Mouse (Mus musculus): ENCODE data around the gene Lpar3. TPM values are rescaled to one million over a fixed set of nuclear protein-coding genes. Genes with fewer than 3 reads are reported as not detected.

The Lpar3 gene
- polyA plus RNA-seq, 1 experiment, result 33.7 TPM

DNA sequence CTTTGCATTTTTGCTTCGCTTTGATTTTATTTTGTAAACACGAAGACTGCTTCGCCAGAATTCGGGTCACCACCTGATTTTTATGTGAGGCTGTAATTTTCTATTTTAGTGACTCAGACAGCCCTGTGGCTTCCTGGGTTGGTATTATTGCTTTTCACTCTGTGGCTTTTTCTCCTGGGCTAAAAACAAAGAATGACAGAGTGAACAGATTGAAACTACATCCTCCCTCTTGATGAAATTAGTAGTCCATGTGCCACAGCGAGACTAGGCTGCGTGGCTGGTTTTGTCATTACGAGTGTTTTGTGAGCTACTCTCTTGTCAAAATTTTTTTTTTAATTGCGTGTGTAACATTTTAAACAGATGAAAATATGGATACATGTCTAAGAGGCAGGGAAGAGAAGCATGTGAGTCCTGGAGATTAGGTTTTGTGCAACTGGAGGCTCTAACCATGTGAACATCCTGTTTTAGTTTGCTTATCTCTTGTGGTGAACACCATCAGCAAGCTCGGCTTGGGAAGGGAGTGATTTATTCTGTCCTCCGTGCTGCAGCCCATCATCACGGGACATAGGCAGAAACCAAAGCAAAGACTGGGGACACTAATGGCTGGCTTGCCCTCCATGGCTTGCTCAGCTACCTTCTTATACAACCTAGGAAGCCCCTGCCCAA is 54.7 kb downstream of the Lpar3 start:
- no peak for TF ChIP-seq POLR2A (IDR thresholded peaks at IDR 0.05; ENCODE audit: low read depth, low read length)
- TF ChIP-seq CTCF (conservative IDR thresholded peaks at IDR 0.05; ENCODE audit: insufficient read depth, insufficient read length, low read depth, low read length), result no peak
- Histone ChIP-seq H3K4me1 (ENCODE audit: control insufficient read depth, insufficient read depth, low read length) (peaks cover 6% of the 10 kb centered on the region; the same call in 1 of the 2 replicates), H3K4me3 (ENCODE audit: insufficient read depth, low read depth, low read length) (no peak overlapping the region), H3K36me3 (ENCODE audit: control insufficient read depth, insufficient read depth, low read length) (no peaks in the 10 kb centered on the region), H3K27me3 (replicated peaks; ENCODE audit: control insufficient read depth, insufficient read depth, low read length) (no peaks in the 10 kb centered on the region), H3K27ac (ENCODE audit: insufficient read depth, low read depth, low read length) (no peak overlapping the region)
- 52% methylated on average over 11 of the region's 11 CpGs for WGBS
- no peak for DNase-seq

DNA sequence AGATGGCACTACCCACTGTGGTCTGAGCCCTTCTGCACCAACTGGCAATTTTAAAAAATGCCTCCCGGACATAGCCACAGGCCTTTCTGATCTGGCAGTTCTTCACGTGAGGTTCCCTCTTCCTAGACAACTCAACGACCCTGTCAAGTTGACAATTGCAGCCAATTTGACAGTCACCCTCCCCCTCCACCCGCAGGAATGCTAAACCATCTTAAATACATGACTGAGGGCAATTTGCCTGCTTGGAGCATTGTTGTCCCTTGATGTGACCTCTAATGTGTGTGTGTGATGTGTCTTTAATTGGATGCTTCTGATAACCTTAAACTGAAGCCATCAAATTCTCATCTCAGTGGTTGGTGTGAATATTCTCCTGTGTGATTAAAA is 55.3 kb downstream of the Lpar3 start:
- no peak overlapping the region for H3K4me3 ChIP-seq (ENCODE audit: insufficient read depth, low read depth, low read length)
- no peak for DNase-seq
- WGBS, result 38% methylated on average over 4 of the region's 4 CpGs

DNA sequence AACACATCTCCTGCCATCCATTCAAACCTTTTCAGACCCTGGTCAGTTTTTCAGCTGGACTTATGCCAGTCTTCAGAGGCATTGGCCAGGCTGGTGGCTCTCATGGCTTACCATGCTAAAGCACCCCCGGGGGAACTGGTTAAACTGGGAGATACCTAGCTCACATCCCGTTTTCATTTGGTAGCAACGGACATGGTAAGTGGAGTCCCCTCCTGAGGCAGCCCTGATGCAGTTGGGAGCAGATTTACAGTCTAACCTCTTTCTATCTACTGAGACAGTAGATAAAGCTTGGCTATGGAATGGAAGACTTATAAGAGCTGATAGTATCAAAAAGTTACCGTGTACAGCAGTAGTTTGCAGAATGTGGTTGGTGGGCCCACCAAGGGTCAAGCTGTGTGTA is 56.2 kb downstream of the Lpar3 start:
- H3K4me3 ChIP-seq (ENCODE audit: insufficient read depth, low read depth, low read length), result no peak overlapping the region
- no peaks in the 10 kb centered on the region for H3K36me3 ChIP-seq (ENCODE audit: control insufficient read depth, insufficient read depth, low read length)
- WGBS, result 93% methylated on average over 4 of the region's 4 CpGs
- no peak overlapping the region for H3K27ac ChIP-seq (ENCODE audit: insufficient read depth, low read depth, low read length)
- DNase-seq, result no peak
- H3K27me3 ChIP-seq (replicated peaks; ENCODE audit: control insufficient read depth, insufficient read depth, low read length), result no peaks in the 10 kb centered on the region
- TF ChIP-seq POLR2A (IDR thresholded peaks at IDR 0.05; ENCODE audit: low read depth, low read length), result no peak
- TF ChIP-seq CTCF (conservative IDR thresholded peaks at IDR 0.05; ENCODE audit: insufficient read depth, insufficient read length, low read depth, low read length), result no peak
- peaks cover 6% of the 10 kb centered on the region; the same call in 1 of the 2 replicates for H3K4me1 ChIP-seq (ENCODE audit: control insufficient read depth, insufficient read depth, low read length)

More for the DNA sequence above, 55.3 kb downstream of the Lpar3 start:
- no peak for TF ChIP-seq CTCF (conservative IDR thresholded peaks at IDR 0.05; ENCODE audit: insufficient read depth, insufficient read length, low read depth, low read length)
- TF ChIP-seq POLR2A (IDR thresholded peaks at IDR 0.05; ENCODE audit: low read depth, low read length), result no peak
- peaks cover 6% of the 10 kb centered on the region; the same call in 1 of the 2 replicates for H3K4me1 ChIP-seq (ENCODE audit: control insufficient read depth, insufficient read depth, low read length)
- H3K27me3 ChIP-seq (replicated peaks; ENCODE audit: control insufficient read depth, insufficient read depth, low read length), result no peaks in the 10 kb centered on the region
- no peak overlapping the region for H3K27ac ChIP-seq (ENCODE audit: insufficient read depth, low read depth, low read length)
- no peaks in the 10 kb centered on the region for H3K36me3 ChIP-seq (ENCODE audit: control insufficient read depth, insufficient read depth, low read length)

DNA sequence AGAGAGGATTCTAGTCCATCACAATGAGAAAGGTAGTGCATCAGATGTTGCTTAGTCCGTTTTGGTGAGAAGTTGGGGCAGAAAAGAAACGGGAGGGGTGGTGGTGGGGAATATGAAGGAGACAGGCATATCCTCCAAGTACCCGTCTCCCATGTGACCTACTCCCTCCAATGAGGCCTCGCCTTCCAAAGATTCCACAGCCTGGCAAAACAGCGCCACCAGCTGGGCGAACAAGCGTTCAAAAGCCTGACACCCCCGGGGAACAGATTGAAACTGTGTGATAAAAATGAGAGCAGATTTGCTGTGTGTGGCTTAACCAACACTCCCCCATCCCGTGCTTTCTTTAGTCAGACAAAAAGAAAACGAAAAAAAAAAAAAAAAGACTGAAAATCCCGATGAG is 56.7 kb downstream of the Lpar3 start:
- Histone ChIP-seq H3K4me1 (ENCODE audit: control insufficient read depth, insufficient read depth, low read length) (peaks cover 6% of the 10 kb centered on the region; the same call in 1 of the 2 replicates), H3K4me3 (ENCODE audit: insufficient read depth, low read depth, low read length) (no peak overlapping the region), H3K27ac (ENCODE audit: insufficient read depth, low read depth, low read length) (no peak overlapping the region), H3K36me3 (ENCODE audit: control insufficient read depth, insufficient read depth, low read length) (no peaks in the 10 kb centered on the region), H3K27me3 (replicated peaks; ENCODE audit: control insufficient read depth, insufficient read depth, low read length) (no peaks in the 10 kb centered on the region)
- WGBS, result 68% methylated on average over 11 of the region's 11 CpGs
- TF ChIP-seq POLR2A (IDR thresholded peaks at IDR 0.05; ENCODE audit: low read depth, low read length) (no peak), CTCF (conservative IDR thresholded peaks at IDR 0.05; ENCODE audit: insufficient read depth, insufficient read length, low read depth, low read length) (peak; percentile 72)
- DNase-seq, result peak; percentile 65

DNA sequence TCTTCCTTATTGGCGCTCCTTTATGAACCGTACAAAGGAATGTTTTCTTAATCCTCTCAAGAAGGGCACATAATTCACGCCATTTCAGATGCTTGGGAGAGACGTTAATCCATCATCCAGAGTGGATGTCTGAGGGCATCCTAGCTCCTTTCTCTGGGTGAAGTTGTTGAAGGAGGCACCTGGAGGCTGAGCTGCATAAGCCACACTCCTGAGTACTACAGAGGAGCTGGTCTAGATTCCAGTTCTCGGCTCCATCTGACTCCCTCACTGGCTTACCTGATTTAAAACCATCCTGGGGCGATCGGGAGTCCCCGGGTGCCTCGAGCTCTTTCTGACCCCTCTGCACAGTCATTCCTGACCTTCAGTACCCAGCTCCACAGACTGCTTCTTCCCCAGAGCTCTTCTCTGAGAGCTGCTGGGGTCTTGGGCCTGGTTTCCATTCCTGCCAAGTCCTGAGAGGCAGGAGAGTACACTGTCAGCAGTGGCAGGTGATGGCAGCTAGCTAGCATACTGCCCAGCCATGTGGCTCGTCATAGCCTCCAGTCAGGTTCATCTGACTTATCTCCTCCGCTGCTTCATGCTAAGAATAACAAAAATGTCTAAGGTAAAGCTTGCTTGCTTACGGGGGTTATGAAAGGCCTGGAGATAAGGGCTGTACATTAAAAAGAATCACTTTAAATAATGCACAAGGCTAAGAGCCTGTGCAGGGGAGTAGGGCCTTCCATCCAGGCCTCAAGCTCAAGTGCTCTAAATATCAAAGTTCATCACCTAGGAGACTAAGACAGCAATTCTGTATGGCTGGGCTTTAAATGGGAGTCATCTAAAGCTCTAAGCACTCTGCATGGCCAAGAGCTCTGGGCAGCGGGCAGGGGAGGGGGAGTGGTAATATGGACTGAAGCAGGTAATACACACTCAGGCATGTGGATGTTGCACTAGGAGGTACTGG is 57.7 kb downstream of the Lpar3 start:
- no peak overlapping the region for H3K27ac ChIP-seq (ENCODE audit: insufficient read depth, low read depth, low read length)
- WGBS, result 48% methylated on average over 13 of the region's 13 CpGs
- no peaks in the 10 kb centered on the region for H3K27me3 ChIP-seq (replicated peaks; ENCODE audit: control insufficient read depth, insufficient read depth, low read length)
- no peaks in the 10 kb centered on the region for H3K36me3 ChIP-seq (ENCODE audit: control insufficient read depth, insufficient read depth, low read length)
- H3K4me3 ChIP-seq (ENCODE audit: insufficient read depth, low read depth, low read length), result no peak overlapping the region
- H3K4me1 ChIP-seq (ENCODE audit: control insufficient read depth, insufficient read depth, low read length), result peaks cover 6% of the 10 kb centered on the region; the same call in 1 of the 2 replicates
- DNase-seq, result peak; percentile 54
- TF ChIP-seq POLR2A (IDR thresholded peaks at IDR 0.05; ENCODE audit: low read depth, low read length), result no peak
- TF ChIP-seq CTCF (conservative IDR thresholded peaks at IDR 0.05; ENCODE audit: insufficient read depth, insufficient read length, low read depth, low read length), result no peak

DNA sequence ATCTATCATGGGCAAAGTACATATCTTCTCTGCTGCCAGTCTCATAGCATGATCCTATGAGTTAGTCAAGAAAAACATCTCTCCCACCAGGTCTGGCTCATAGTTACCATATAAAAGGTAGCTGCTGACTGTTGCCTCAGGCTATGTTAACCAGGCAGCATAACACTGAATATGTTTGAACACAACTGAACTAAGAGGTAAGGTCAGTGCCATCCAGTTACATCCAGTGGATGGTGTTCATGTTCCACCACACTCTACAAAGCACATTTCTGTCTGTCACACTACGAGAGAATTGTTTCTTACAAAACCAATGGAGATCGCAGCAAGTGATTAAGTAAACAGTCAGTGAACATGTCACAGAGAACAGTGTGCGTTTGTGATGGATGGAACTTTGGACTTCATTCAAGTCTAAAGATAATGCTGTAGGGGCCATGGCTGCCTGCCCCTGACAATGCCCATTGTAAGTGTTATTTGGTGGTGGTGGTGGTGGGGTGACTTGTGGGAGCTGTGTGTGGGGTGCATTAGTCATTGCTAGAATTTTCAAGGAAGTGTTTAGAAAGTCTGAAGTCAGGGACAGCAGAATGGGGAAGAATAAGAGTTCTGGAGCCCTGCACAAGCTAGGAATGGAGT is 63.1 kb downstream of the Lpar3 start:
- Histone ChIP-seq H3K27me3 (replicated peaks; ENCODE audit: control insufficient read depth, insufficient read depth, low read length) (no peaks in the 10 kb centered on the region), H3K27ac (ENCODE audit: insufficient read depth, low read depth, low read length) (no peak overlapping the region), H3K4me1 (ENCODE audit: control insufficient read depth, insufficient read depth, low read length) (no peaks in the 10 kb centered on the region), H3K36me3 (ENCODE audit: control insufficient read depth, insufficient read depth, low read length) (no peaks in the 10 kb centered on the region), H3K4me3 (ENCODE audit: insufficient read depth, low read depth, low read length) (no peak overlapping the region)
- no peak for TF ChIP-seq POLR2A (IDR thresholded peaks at IDR 0.05; ENCODE audit: low read depth, low read length)
- TF ChIP-seq CTCF (conservative IDR thresholded peaks at IDR 0.05; ENCODE audit: insufficient read depth, insufficient read length, low read depth, low read length), result no peak
- 68% methylated on average over 3 of the region's 3 CpGs for WGBS
- DNase-seq, result no peak

Measured in kidney, adult 2 months (tissue).